Mouse (Mus musculus): ENCODE data around the gene Tppp.

DNA sequence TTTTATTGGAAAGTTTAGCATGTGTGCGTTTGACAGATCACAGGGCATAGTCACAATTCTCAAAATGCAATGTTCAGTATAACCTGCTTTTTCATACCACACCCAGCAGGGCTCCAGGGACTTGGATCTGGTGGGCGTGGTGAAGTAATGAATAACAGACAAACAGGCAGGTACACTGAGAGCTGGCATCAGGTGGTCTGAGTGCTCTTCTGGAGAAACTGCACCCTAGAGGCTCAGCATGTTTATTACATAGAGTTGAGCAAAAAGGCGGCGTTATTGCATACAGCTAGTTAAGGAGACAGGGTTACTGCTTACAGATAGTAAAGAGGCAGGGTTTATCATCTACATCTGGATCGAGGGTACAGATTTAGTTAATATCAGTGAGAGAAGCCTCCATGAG is 18.9 kb upstream of the Tppp start:
- TF ChIP-seq CTCF (conservative IDR thresholded peaks at IDR 0.05; ENCODE audit: insufficient read depth, insufficient read length, low read depth, low read length), result no peak
- TF ChIP-seq POLR2A (IDR thresholded peaks at IDR 0.05; ENCODE audit: low read depth, low read length), result no peak

Measured in kidney, adult 2 months (tissue).